Mouse (Mus musculus) CH12.LX (cell line): ENCODE data around the gene Hoxc8. TPM values are rescaled to one million over a fixed set of nuclear protein-coding genes. Genes with fewer than 3 reads are reported as not detected.

Experiments used
- DNase-seq: peaks from one replicate; pipeline ENCODE4 v3.0.0-alpha.2; 2013; ENCODE audit errors: extremely low read depth
- H3K27ac ChIP-seq: 2 replicates; pipeline ENCODE4 v1.5.1; 2012; ENCODE audit warnings: low read depth, mild to moderate bottlenecking, control low read depth, moderate library complexity; ENCODE audit not compliant: insufficient read depth
- H3K27me3 ChIP-seq: replicated peaks from 2 replicates; pipeline ENCODE3; 2012; ENCODE audit warnings: inconsistent platforms
- H3K36me3 ChIP-seq, 2 experiments: replicated peaks in 1 of 2; 2 replicates each; pipeline versions ENCODE3 to v1.6.1; 2012; ENCODE audit warnings: inconsistent platforms in 1 of 2, low read length in 1 of 2, mild to moderate bottlenecking in 1 of 2, mixed read lengths in 1 of 2, moderate library complexity in 1 of 2; ENCODE audit not compliant: control insufficient read depth in 1 of 2, insufficient read depth in 1 of 2
- H3K4me1 ChIP-seq, 2 experiments: 2 replicates each; pipeline ENCODE4 v1.6.1; 2012; ENCODE audit warnings: inconsistent platforms in 1 of 2, moderate library complexity in 1 of 2; ENCODE audit not compliant: insufficient read depth in 2 of 2, control insufficient read depth in 1 of 2
- H3K4me2 ChIP-seq: 2 replicates; pipeline ENCODE4 v1.6.1; 2012; ENCODE audit warnings: low read depth, mild to moderate bottlenecking, control low read depth; ENCODE audit not compliant: poor library complexity, insufficient read depth, severe bottlenecking
- H3K4me3 ChIP-seq, 3 experiments: fragments of 150-350 bp in 1 of 3; sonication (generic) in 1 of 3; replicated peaks in 1 of 3; 2 replicates each; pipeline versions ENCODE3 to v1.5.1; 2011 to 2012; ENCODE audit warnings: low read depth in 2 of 3, low read length in 2 of 3, mild to moderate bottlenecking in 2 of 3, moderate library complexity in 2 of 3, control low read depth in 1 of 3, improper control_type of control experiment in 1 of 3, inconsistent platforms in 1 of 3, mixed read lengths in 1 of 3; ENCODE audit not compliant: poor library complexity in 1 of 3
- H3K79me2 ChIP-seq: replicated peaks from 2 replicates; pipeline ENCODE4 v1.6.1; 2012; ENCODE audit warnings: mild to moderate bottlenecking, moderate library complexity; ENCODE audit not compliant: control insufficient read depth, poor library complexity, insufficient read depth, severe bottlenecking; ENCODE audit errors: extremely low read depth
- H3K9ac ChIP-seq: 2 replicates; pipeline ENCODE4 v1.6.1; 2012; ENCODE audit warnings: low read depth, mild to moderate bottlenecking, control low read depth, moderate library complexity; ENCODE audit not compliant: insufficient read depth
- H3K9me3 ChIP-seq: replicated peaks from 2 replicates; pipeline ENCODE3; 2012; ENCODE audit warnings: low read length, inconsistent platforms, mixed read lengths
- BHLHE40 ChIP-seq: IDR thresholded peaks from 2 replicates; pipeline ENCODE4 v1.6.1; 2011; ENCODE audit warnings: mild to moderate bottlenecking, low read depth, low read length, improper control_type of control experiment
- CHD2 ChIP-seq: IDR thresholded peaks from 2 replicates; pipeline ENCODE4 v1.6.1; 2011; ENCODE audit warnings: low read length, improper control_type of control experiment
- CTCF ChIP-seq, 2 experiments: IDR thresholded peaks in 1 of 2; conservative IDR thresholded peaks in 1 of 2; 2 replicates each; pipeline ENCODE4 v1.5.1; 2011 to 2012; ENCODE audit warnings: low read depth in 2 of 2, low read length in 2 of 2, improper control_type of control experiment in 1 of 2, inconsistent platforms in 1 of 2, mild to moderate bottlenecking in 1 of 2, moderate library complexity in 1 of 2
- E2F4 ChIP-seq: IDR thresholded peaks from 2 replicates; pipeline ENCODE4 v1.6.1; 2011; ENCODE audit warnings: low read depth, low read length, improper control_type of control experiment; ENCODE audit not compliant: insufficient replicate concordance
- ELF1 ChIP-seq: IDR thresholded peaks from 2 replicates; pipeline ENCODE4 v1.6.1; 2014; ENCODE audit warnings: low read depth, mild to moderate bottlenecking, inconsistent platforms, low read length, improper control_type of control experiment
- GABPA ChIP-seq: IDR thresholded peaks from 2 replicates; pipeline ENCODE4 v1.6.1; 2012; ENCODE audit warnings: low read depth, low read length, improper control_type of control experiment, inconsistent platforms; ENCODE audit not compliant: insufficient replicate concordance
- JUN ChIP-seq: IDR thresholded peaks from 2 replicates; pipeline ENCODE4 v1.6.1; 2011; ENCODE audit warnings: low read depth, mild to moderate bottlenecking, low read length, improper control_type of control experiment, moderate library complexity; ENCODE audit not compliant: insufficient read depth
- MAFK ChIP-seq: IDR thresholded peaks from 2 replicates; pipeline ENCODE4 v1.6.1; 2011; ENCODE audit warnings: low read length, improper control_type of control experiment; ENCODE audit not compliant: insufficient replicate concordance
- MAZ ChIP-seq: IDR thresholded peaks from 2 replicates; pipeline ENCODE4 v1.6.1; 2012; ENCODE audit warnings: low read depth, mild to moderate bottlenecking, inconsistent platforms, low read length, improper control_type of control experiment, moderate library complexity
- MYC ChIP-seq: IDR thresholded peaks from 2 replicates; pipeline ENCODE4 v1.6.1; 2011; ENCODE audit warnings: low read depth, mild to moderate bottlenecking, improper control_type of control experiment, low read length
- NRF1 ChIP-seq: IDR thresholded peaks from 2 replicates; pipeline ENCODE4 v1.6.1; 2014; ENCODE audit warnings: low read depth, mild to moderate bottlenecking, inconsistent platforms, low read length, improper control_type of control experiment, moderate library complexity
- PAX5 ChIP-seq: IDR thresholded peaks from 2 replicates; pipeline ENCODE4 v1.6.1; 2012; ENCODE audit warnings: low read length, inconsistent platforms, mixed read lengths
- POLR2A ChIP-seq: IDR thresholded peaks from 2 replicates; pipeline ENCODE4 v1.6.1; 2011; ENCODE audit warnings: low read depth, mild to moderate bottlenecking, improper control_type of control experiment, low read length
- POLR2AphosphoS2 ChIP-seq: IDR thresholded peaks from 2 replicates; pipeline ENCODE4 v1.6.1; 2011; ENCODE audit warnings: low read depth, low read length, improper control_type of control experiment
- RAD21 ChIP-seq: IDR thresholded peaks from 2 replicates; pipeline ENCODE4 v1.6.1; 2011; ENCODE audit warnings: low read depth, mild to moderate bottlenecking, low read length, improper control_type of control experiment, moderate library complexity
- RCOR1 ChIP-seq: conservative IDR thresholded peaks from 2 replicates; pipeline ENCODE4 v1.6.1; 2012; ENCODE audit warnings: low read depth, mild to moderate bottlenecking, inconsistent platforms, low read length, improper control_type of control experiment
- SMC3 ChIP-seq: IDR thresholded peaks from 2 replicates; pipeline ENCODE4 v1.6.1; 2011; ENCODE audit warnings: low read depth, low read length, improper control_type of control experiment
- TBP ChIP-seq: conservative IDR thresholded peaks from 2 replicates; pipeline ENCODE4 v1.6.1; 2011; ENCODE audit warnings: low read depth, low read length, improper control_type of control experiment
- UBTF ChIP-seq: IDR thresholded peaks from 2 replicates; pipeline ENCODE4 v1.6.1; 2012; ENCODE audit warnings: low read depth, mild to moderate bottlenecking, inconsistent platforms, low read length, improper control_type of control experiment, moderate library complexity
- USF1 ChIP-seq: IDR thresholded peaks from 2 replicates; pipeline ENCODE4 v1.6.1; 2014; ENCODE audit warnings: low read depth, mild to moderate bottlenecking, inconsistent platforms, low read length, improper control_type of control experiment
- ZKSCAN1 ChIP-seq: IDR thresholded peaks from 2 replicates; pipeline ENCODE4 v1.6.1; 2012; ENCODE audit warnings: low read depth, inconsistent platforms, low read length, improper control_type of control experiment, borderline replicate concordance
- dilution Hi-C: fragments of 300-500 bp; cut with MboI; formaldehyde crosslinking; loops from 2 replicates; pipeline ENCODE4 v1.14.3; 2020; ENCODE audit warnings: low sequenced_read_pairs; ENCODE audit not compliant: extremely low pct_unique_long_range_greater_than_20kb, extremely low pct_ligation_motif_present
- in situ Hi-C: fragments of 300-500 bp; cut with MboI; formaldehyde crosslinking; loops from 3 replicates; pipeline ENCODE4 v1.14.3; 2019; ENCODE audit warnings: low sequenced_read_pairs, low pct_ligation_motif_present, low pct_unique_long_range_greater_than_20kb, mixed read lengths
- polyA plus RNA-seq: library from polyadenylated mRNA; unstranded; fragments of >175 nt; gene quantifications from 2 replicates; pipeline ENCODE4 v1.2.1, GENCODE M21; 2012; ENCODE audit warnings: low read depth; ENCODE audit not compliant: insufficient read length
- total RNA-seq, 2 experiments: library from RNA; depleted of rRNA; stranded (reverse); fragments of 300-350 nt in 1 of 2; fragments of >200 nt in 1 of 2; gene quantifications; 2 replicates each; pipeline ENCODE4 v1.2.3; 2012 to 2014

The Hoxc8 gene
- total and polyA plus RNA-seq, 3 experiments: not detected

- H3K9ac ChIP-seq: no peak overlapping the region
- H3K27me3 ChIP-seq: peaks cover 97% of the 10 kb centered on the region
- dilution Hi-C loops (no loop called here), in situ Hi-C loops (no loop called here)
- H3K27ac ChIP-seq: no peak overlapping the region
- H3K36me3 ChIP-seq: no peaks in the 10 kb centered on the region
- TF ChIP-seq CHD2: no peak
- no peak overlapping the region for H3K4me2 ChIP-seq
- no peaks in the 10 kb centered on the region for H3K79me2 ChIP-seq
- no peaks in the 10 kb centered on the region for H3K9me3 ChIP-seq
- DNase-seq: no peak
- H3K4me3 ChIP-seq: no peak overlapping the region
- H3K4me1 ChIP-seq: no peaks in the 10 kb centered on the region
Measured at GRCm38 (mm10) chr15:102947276-102947675, 43.1 kb upstream of the Hoxc8 start.

GRCm38 (mm10) chr15:102948842-102949241 lies 41.6 kb upstream of the Hoxc8 start:
- dilution Hi-C loops (no loop called here), in situ Hi-C loops (no loop called here)
- DNase-seq: no peak
- Histone ChIP-seq H3K27me3 (peaks cover 98% of the 10 kb centered on the region), H3K27ac (no peak overlapping the region), H3K4me3 (no peak overlapping the region), H3K9ac (no peak overlapping the region), H3K4me2 (no peak overlapping the region), H3K36me3 (no peaks in the 10 kb centered on the region), H3K4me1 (no peaks in the 10 kb centered on the region), H3K79me2 (no peaks in the 10 kb centered on the region), H3K9me3 (no peaks in the 10 kb centered on the region)
- no peak for TF ChIP-seq E2F4
- TF ChIP-seq USF1: no peak
- no peak for TF ChIP-seq PAX5
- no peak for TF ChIP-seq SMC3
- no peak for TF ChIP-seq ZKSCAN1
- no peak for TF ChIP-seq POLR2A
- TF ChIP-seq MYC: no peak
- TF ChIP-seq NRF1: no peak
- no peak for TF ChIP-seq BHLHE40
- TF ChIP-seq MAFK: no peak

DNA sequence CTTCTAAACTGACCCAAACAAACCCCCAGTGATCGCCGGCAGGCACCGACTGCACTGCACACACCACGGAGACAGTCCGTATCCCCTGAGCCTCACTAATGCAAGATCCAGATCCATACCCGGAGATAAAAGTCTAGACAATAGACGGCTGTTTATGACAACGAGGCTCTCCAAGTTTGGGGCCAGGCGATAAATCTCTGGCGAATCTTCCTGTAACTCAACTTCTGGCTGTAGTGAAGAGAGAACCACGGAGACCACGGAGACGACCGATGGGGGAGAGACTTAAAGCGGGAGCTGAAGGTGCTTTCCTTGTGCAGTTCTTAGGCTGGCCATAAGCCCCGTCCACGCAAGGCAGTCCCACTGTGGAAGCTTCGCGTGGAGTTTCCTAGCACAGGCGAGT lies 40.7 kb upstream of the Hoxc8 start:
- Histone ChIP-seq H3K27me3 (peaks cover 97% of the 10 kb centered on the region), H3K9me3 (no peaks in the 10 kb centered on the region), H3K4me3 (no peak overlapping the region), H3K4me1 (no peaks in the 10 kb centered on the region), H3K79me2 (no peaks in the 10 kb centered on the region), H3K4me2 (no peak overlapping the region)
- dilution Hi-C loops: no loop called here
- no peak for TF ChIP-seq RCOR1
- TF ChIP-seq CHD2: no peak
- TF ChIP-seq POLR2AphosphoS2: no peak
- TF ChIP-seq SMC3: no peak
- TF ChIP-seq RAD21: no peak
- TF ChIP-seq CTCF (conservative IDR thresholded peaks at IDR 0.05 in 1 of 2, IDR thresholded peaks at IDR 0.05 in 1 of 2; ENCODE audit: low read depth in 2 of 2, low read length in 2 of 2): no peak
- no peak for TF ChIP-seq POLR2A
- TF ChIP-seq GABPA: no peak
- TF ChIP-seq E2F4: no peak
- TF ChIP-seq UBTF: no peak
- no peak for TF ChIP-seq TBP
- no peak for TF ChIP-seq USF1
- no peak for TF ChIP-seq JUN
- no peak for TF ChIP-seq ELF1
- no peak for TF ChIP-seq MAFK
- no peak for TF ChIP-seq MAZ
- TF ChIP-seq, all 38 proteins: peak for 0
- no peak overlapping the region for H3K27ac ChIP-seq
- H3K9ac ChIP-seq: no peak overlapping the region
- no peak for DNase-seq
- in situ Hi-C loops: no loop called here
- no peaks in the 10 kb centered on the region for H3K36me3 ChIP-seq
